Mouse (Mus musculus): ENCODE measurements at regions not wholly inside any gene's neighbourhood (a gene's known extent, or its start where the extent isn't known, plus 50 kb on each side); places are given as distances from the start of the nearest gene placed in this dataset.
"Not testable (repeated sequence)": the region's sequence is repeated elsewhere in the genome, so short reads cannot be mapped to it uniquely, and the experiment has no call there.

DNA sequence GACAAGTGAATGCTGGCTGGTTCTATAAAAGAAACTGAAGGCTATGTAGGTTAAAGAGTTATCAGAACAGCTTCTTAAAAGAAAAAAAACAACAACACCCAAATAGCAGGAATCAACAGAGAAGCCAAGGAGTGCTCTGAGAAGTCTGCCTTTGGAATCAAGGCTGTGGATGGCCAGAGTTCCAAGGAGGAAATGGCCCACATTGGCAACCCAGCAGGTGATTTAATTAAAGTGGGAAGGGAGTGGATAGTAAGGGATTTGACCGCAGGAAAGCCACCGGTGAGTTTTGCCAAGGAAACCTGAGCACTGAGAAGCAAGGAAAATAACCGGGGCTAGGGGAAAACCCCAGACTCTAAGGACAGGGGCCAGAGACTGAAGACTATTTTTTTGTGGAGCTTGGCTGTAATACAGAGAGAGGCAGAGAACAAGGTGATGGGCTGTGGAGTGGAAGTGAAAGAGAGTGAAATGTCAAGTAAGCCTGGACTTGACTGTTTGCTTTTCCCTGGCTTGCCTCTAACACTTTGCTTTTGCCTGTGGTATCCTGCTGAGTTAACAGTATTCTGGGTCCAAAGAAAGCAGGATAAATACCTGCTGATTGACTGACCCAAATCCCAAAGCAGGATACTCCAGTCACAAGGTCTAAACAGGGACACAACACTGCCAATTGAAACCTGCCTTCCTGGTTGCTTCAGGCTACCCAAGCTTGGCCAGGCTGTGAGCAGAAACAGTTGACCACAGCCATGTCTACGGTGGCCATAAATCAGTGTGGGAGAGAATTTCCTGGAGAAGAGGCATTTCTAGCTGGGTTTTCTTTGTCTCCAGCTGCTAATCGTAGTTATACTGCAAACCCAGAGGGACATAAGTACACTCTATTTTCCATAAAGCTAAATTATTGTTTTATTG is 125.9 kb downstream of the Arrdc3 start:
- DNase-seq (ENCODE audit: extremely low spot score, low read depth, low spot score), result no peak

DNA sequence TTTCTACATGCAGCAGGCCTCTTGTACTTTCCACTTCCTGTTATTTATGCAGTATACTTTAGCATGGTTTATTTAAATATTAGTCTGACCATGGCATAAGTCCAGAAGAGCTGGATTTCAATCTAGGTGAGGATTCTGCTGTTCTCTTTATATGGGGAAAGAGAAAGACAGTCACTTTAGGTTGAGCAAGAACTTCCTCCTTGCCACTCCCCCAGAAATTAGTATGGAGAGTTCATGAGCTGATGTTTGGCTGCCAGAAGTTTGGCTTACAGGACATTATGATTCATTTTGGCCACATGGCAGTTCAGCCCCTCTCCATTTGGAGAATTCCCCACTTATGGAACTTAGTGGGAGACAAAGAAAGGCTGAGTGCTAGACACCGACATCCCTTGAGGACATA is 130.8 kb downstream of the Arrdc3 start:
- no peak for DNase-seq (ENCODE audit: extremely low spot score, low read depth, low spot score)

DNA sequence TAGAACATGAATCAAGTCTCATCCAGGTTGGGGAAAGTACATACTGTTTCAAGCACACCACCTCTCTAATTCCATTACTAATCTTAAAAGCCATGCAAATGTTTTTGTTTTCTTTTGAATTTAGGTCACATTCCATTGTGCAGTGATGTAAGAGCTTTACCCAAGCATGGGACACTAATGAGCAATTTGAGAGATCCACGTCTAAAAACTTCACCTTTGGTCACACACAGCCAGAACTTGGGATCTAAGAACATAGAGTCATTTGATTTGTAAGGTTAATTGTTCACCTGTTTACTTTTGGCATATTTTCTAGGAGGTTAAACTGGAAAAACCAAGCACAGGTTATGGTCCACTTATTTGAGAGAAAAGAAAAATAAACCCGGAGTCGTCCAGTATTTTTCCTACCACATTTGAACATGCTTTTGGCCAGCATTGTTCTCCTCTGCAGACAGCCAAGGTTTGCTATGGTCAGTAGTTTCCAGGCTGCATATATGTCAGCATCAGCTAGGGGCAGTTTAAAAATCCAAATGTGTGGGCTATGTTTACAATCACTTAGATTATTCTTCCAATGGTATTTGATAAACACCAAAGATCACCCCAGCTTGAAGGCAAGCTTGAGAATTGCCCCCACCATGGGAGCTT is 137.0 kb downstream of the Arrdc3 start:
- no peak for DNase-seq (ENCODE audit: extremely low spot score, low read depth, low spot score)

DNA sequence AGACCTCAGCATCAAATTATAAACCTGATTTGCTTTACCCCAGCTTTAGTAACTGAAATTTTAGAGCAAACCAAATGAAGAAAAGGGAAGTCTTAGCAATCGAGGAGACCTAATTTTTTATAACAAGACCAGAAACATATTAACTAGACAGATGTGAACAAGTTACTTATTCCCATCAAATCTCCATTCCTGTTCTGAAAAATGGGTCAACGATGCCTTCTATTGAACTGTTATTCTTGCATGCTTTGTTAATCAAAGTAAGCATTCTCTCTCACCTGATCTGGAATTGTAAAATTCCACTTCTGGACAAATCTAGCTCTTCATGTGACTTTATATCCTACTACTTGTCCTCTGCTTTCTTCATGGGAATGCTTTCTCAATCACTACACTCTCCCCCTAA is 137.6 kb downstream of the Arrdc3 start:
- DNase-seq (ENCODE audit: extremely low spot score, low read depth, low spot score), result no peak

DNA sequence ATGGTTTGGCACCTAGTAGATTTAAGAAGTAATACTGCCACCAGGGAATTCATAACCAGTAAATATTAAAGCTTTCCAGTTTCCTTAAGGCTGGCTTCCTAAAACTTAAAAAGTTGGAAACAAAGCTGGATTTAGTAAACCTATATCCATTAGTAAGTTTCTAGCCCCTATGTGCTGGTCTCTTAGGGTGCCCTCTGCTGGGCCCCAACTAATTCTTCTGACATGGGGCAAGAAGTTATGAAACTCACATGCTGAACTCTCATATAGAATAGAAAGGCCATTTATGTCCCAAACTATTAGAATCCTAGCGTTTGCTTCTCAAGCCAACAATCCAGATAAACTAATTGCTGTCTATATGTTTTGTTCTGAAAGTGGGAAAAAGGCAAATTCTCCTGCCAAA is 139.2 kb downstream of the Arrdc3 start:
- DNase-seq (ENCODE audit: extremely low spot score, low read depth, low spot score), result no peak

DNA sequence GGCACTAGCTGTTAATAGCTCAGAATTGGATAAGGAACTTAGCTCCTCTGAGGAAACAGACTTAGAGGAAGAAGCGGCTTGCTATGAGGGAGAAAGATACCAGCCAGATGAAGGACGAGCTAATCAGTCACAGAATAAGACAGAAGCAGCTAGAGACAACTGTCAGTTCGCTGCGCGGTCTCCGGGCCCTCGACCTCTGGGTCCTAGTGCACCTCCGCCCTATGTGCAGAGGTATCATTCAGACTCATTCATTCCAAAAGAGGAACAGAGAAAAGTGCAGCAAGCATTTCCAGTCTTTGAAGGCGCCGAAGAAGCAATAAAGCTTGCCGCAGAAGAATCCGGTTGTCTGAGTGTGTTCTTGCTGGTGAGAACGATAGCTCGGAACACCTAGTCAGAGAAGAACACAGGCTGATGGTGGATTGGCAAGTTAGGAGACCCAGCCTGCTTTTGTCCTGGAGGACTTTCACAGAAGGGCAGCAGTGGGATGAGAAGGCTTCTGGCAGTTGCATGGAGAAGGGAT is 142.1 kb downstream of the Arrdc3 start:
- not testable (repeated sequence) for DNase-seq (ENCODE audit: extremely low spot score, low read depth, low spot score)

DNA sequence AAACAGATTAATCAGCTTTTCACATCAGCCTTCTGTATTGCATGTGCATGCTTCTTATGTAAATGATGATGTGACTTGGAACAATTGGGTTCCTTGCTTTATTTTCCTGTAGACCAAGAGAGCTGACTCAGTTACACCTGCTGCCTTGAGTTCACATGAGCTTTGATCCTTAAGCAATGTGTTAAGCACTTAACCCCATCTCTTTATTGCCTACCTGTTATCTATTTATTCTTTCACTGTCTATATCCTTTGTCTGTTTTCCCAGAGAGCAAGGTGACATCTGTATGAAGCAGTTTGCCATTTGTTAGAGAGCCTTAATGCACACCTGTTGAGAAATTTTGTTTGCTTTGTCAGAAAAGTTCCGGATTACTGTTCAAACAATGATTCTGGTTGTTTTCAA is 154.1 kb downstream of the Arrdc3 start:
- DNase-seq (ENCODE audit: extremely low spot score, low read depth, low spot score), result no peak

DNA sequence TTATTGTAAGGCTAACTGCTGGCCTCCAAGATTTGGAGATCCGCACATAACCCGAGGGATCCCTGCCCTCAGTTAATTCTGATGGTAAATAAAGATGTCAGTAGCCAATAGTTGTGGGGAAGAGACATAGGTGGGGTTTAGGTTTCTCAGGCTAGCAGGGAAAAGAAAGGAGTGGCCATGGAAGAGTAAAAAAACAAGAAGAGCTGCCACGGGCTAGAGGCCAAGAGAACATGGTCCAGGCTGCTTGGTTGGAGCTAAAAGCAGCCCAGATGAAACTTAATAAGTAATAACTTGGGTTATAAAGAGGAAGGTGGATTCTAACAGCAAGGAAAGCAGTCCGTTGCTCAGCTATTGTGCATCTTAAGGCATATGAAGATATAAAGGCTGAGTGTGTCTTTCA is 155.6 kb downstream of the Arrdc3 start:
- DNase-seq (ENCODE audit: extremely low spot score, low read depth, low spot score), result no peak

DNA sequence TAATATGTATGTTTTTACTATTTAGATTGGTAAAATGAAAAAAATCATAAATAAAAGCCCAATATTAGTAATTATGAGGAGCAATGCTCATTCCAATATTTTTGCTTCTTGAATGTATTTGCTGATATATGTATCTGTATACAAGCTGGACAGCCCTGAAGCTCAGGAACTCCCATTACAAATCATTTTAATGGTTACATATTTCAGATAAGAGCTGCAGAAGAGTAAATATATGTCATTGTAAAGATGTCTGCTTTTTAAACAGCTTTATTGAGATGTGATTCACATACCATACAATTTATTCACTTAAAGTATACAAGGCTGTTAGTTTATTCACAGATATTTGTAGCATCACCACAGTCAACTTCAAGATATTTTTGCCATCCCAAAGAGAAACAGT is 157.3 kb downstream of the Arrdc3 start:
- no peak for DNase-seq (ENCODE audit: extremely low spot score, low read depth, low spot score)

DNA sequence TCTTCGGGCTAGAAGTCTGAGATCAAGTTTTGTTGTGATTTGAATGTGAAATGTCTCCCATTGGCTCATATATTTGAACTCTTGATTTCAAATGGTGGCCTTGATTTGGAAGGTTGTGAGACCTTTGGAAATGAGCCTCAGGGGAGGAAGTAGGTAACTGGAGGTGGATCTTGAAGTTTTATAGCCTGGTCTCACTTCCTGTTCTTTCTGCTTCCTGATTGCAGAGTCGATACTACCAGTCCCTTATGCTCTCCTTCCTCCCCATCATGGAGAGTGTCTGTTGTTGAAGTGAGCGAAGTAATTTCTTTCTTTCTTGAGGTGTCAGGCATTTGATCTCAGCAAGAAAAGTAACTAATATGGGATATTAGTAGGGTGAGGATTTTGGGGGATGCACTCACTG is 158.5 kb downstream of the Arrdc3 start:
- DNase-seq (ENCODE audit: extremely low spot score, low read depth, low spot score), result no peak
